Mouse (Mus musculus) midbrain, embryonic 13.5 days (tissue): ENCODE data around the gene Srebf1. TPM values are rescaled to one million over a fixed set of nuclear protein-coding genes. Genes with fewer than 3 reads are reported as not detected.

ENCODE experiments used
- ATAC-seq: fragments of 200-750 bp; cut with Nextera tagmentation; 2 replicates; pipeline ENCODE4 v1.8.0; 2017; ENCODE audit warnings: mild to moderate bottlenecking, moderate TSS enrichment, moderate library complexity
- H3K27ac ChIP-seq: fragments of 300-500 bp; sonication (generic); 2 replicates; pipeline ENCODE4 v1.5.1; 2015; ENCODE audit warnings: inconsistent platforms, mild to moderate bottlenecking, moderate library complexity
- H3K27me3 ChIP-seq: fragments of 300-500 bp; sonication (generic); 2 replicates; pipeline ENCODE4 v1.6.1; 2015; ENCODE audit warnings: mild to moderate bottlenecking, inconsistent platforms
- H3K36me3 ChIP-seq: fragments of 300-500 bp; sonication (generic); 2 replicates; pipeline ENCODE4 v1.6.1; 2015; ENCODE audit warnings: mild to moderate bottlenecking, inconsistent platforms
- H3K4me1 ChIP-seq: fragments of 300-500 bp; sonication (generic); replicated peaks from 2 replicates; pipeline ENCODE4 v1.6.1; 2015; ENCODE audit warnings: inconsistent platforms
- H3K4me2 ChIP-seq: fragments of 300-500 bp; sonication (generic); replicated peaks from 2 replicates; pipeline ENCODE4 v1.6.1; 2015; ENCODE audit warnings: moderate library complexity, mild to moderate bottlenecking, inconsistent platforms
- H3K4me3 ChIP-seq: fragments of 300-500 bp; sonication (generic); replicated peaks from 2 replicates; pipeline ENCODE4 v1.5.1; 2015; ENCODE audit warnings: mild to moderate bottlenecking, inconsistent platforms
- H3K9ac ChIP-seq: fragments of 300-500 bp; sonication (generic); replicated peaks from 2 replicates; pipeline ENCODE4 v1.6.1; 2015; ENCODE audit warnings: mild to moderate bottlenecking, inconsistent platforms
- H3K9me3 ChIP-seq: fragments of 300-500 bp; sonication (generic); 2 replicates; pipeline ENCODE4 v1.6.1; 2016; ENCODE audit warnings: mild to moderate bottlenecking, inconsistent platforms
- WGBS: fragments of 180-500 bp; shearing (Covaris S2); methylation state at CpG from one replicate; pipeline ENCODE4 v1.1.7; 2015; 5-methylcytosine and 5-hydroxymethylcytosine counted together
- polyA plus RNA-seq: library from polyadenylated mRNA; unstranded; fragments of >200 nt; fragmentation: Nextera tagmentation; extraction: Ambion mirVana; gene quantifications from 2 replicates; pipeline ENCODE4 v1.2.1, GENCODE M21; 2015

Gene Srebf1
- polyA plus RNA-seq, 1 experiment from 2014 or later, result 46.0 TPM

DNA sequence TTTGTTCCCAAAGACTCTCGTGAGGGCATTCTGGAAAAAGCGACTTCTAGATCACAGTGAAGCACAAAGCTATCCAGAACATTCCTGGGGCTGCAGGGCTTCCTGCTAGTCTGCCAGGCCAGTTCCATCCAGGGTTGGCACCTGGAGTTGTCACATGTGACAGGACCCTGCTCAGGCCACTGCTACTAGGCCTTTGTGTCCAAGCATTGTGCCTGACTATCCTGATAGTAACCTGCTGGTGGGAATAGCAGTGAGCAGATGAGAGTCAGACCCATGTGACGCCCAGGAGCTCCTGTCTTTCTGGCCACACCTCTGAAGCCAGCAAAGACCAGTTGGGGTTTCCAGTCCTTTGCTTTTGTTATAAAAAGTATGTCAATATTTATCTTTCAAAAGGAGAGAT is 50.3 kb downstream of the Srebf1 start:
- ATAC-seq, result no peak
- no peak overlapping the region for H3K27ac ChIP-seq
- H3K4me3 ChIP-seq, result no peak overlapping the region
- 83% methylated on average over 3 of the region's 3 CpGs for WGBS
- H3K36me3 ChIP-seq, result no peaks in the 10 kb centered on the region
- no peak overlapping the region for H3K9ac ChIP-seq
- H3K9me3 ChIP-seq, result no peaks in the 10 kb centered on the region
- peaks cover 84% of the 10 kb centered on the region for H3K4me1 ChIP-seq
- H3K4me2 ChIP-seq, result no peak overlapping the region
- no peaks in the 10 kb centered on the region for H3K27me3 ChIP-seq

DNA sequence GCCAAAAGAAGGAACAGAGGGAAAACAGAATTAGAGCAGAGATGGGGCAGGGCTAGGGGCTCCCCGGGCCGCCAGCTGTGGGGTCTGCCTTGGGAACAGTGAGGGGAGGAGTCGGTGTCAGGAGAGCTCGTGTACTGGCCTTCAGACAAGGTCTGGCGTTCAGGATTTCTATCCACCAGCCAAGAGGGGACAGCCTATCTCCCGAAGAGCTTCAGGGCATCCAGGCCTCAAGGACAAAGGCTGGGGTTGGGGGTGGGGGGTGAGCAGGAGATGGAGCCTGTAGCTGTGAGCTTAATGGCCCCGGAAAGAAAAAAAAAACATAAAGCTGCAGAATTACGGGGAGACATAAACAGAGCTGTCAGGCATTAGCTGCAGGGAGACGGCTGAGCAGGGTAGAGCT is 53.6 kb downstream of the Srebf1 start:
- no peak; the same call in 1 of the 2 replicates for ATAC-seq
- Histone ChIP-seq H3K9me3 (no peaks in the 10 kb centered on the region), H3K4me1 (peaks cover 85% of the 10 kb centered on the region), H3K9ac (peak overlapping the region; percentile 30; the same call in 1 of the 2 replicates), H3K27me3 (no peaks in the 10 kb centered on the region), H3K36me3 (no peaks in the 10 kb centered on the region), H3K4me2 (no peak overlapping the region), H3K4me3 (no peak overlapping the region), H3K27ac (peak overlapping the region; percentile 77)
- 19% methylated on average over 9 of the region's 9 CpGs for WGBS

DNA sequence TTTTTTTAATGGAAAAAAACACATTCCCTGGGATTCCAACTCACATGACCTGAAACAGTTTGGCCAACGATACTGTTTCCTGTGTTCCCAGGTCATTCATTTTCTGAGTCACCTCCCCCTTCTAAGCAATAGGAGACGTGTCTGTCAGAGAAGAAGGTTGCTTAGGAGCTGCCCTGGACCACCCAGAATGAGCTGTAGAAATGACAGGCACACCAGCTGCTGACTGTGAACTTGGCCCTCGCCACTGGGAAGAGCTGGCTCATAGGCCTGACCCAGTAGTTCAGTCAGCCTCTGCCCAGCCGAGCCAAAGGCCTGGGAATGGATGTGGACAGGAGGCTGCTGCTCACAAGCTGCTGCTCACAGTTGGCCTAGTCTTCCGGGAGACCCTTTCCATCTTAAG is 57.3 kb downstream of the Srebf1 start:
- Histone ChIP-seq H3K9ac (no peak overlapping the region), H3K27me3 (no peaks in the 10 kb centered on the region), H3K27ac (no peak overlapping the region), H3K9me3 (no peaks in the 10 kb centered on the region), H3K4me1 (peaks cover 96% of the 10 kb centered on the region), H3K4me3 (no peak overlapping the region), H3K36me3 (peaks cover 6% of the 10 kb centered on the region), H3K4me2 (no peak overlapping the region)
- 56% methylated on average over 5 of the region's 5 CpGs for WGBS
- ATAC-seq, result no peak

DNA sequence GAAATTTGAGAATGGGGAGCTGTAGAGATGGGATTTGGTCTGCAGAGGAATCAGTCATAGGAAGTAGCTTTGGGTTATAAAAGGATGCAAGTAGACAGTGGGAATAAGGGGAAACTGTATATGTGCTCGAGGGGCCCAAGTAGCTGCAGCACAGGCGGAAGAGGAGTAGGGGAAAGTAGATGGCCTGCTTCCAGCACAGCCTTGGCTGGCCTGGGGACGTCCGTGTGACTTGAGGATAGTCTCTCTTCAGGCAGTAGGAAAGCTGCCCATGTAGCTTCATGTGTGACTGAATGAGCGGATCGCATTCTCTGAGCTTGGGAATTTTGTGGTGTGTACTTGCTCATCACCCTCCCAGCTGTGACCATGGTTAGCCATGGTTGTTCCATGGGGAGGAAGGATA is 57.9 kb downstream of the Srebf1 start:
- Histone ChIP-seq H3K9ac (no peak overlapping the region), H3K27me3 (no peaks in the 10 kb centered on the region), H3K4me2 (no peak overlapping the region), H3K9me3 (no peaks in the 10 kb centered on the region), H3K4me3 (no peak overlapping the region), H3K27ac (no peak overlapping the region), H3K36me3 (peaks cover 9% of the 10 kb centered on the region), H3K4me1 (peaks cover 96% of the 10 kb centered on the region)
- 88% methylated on average over 6 of the region's 6 CpGs for WGBS
- no peak for ATAC-seq

GRCm38 (mm10) chr11:60163362-60163761 is 59.0 kb downstream of the Srebf1 start:
- Histone ChIP-seq H3K9me3 (no peaks in the 10 kb centered on the region), H3K27me3 (no peaks in the 10 kb centered on the region), H3K36me3 (peaks cover 9% of the 10 kb centered on the region), H3K9ac (no peak overlapping the region), H3K27ac (no peak overlapping the region), H3K4me1 (peaks cover 95% of the 10 kb centered on the region), H3K4me3 (no peak overlapping the region), H3K4me2 (no peak overlapping the region)
- ATAC-seq, result no peak
- 96% methylated on average over 4 of the region's 4 CpGs for WGBS

- Histone ChIP-seq H3K9ac (no peak overlapping the region), H3K4me2 (no peak overlapping the region), H3K27me3 (no peaks in the 10 kb centered on the region), H3K4me3 (no peak overlapping the region), H3K4me1 (peaks cover 93% of the 10 kb centered on the region), H3K27ac (peak overlapping the region; percentile 81), H3K9me3 (no peaks in the 10 kb centered on the region), H3K36me3 (peaks cover 9% of the 10 kb centered on the region)
- 92% methylated on average over 1 of the region's 1 CpGs for WGBS
- no peak for ATAC-seq
Observed at GRCm38 (mm10) chr11:60162547-60162946, 59.8 kb downstream of the Srebf1 start.

- no peaks in the 10 kb centered on the region for H3K9me3 ChIP-seq
- peak overlapping the region; percentile 20; the same call in 1 of the 2 replicates for H3K4me2 ChIP-seq
- H3K4me3 ChIP-seq, result no peak overlapping the region
- peak overlapping the region; percentile 36; the same call in 1 of the 2 replicates for H3K9ac ChIP-seq
- H3K36me3 ChIP-seq, result peaks cover 9% of the 10 kb centered on the region
- peak overlapping the region; percentile 81 for H3K27ac ChIP-seq
- 36% methylated on average over 9 of the region's 9 CpGs for WGBS
- ATAC-seq, result peak; percentile 57; the same call in 1 of the 2 replicates
- H3K27me3 ChIP-seq, result no peaks in the 10 kb centered on the region
- peaks cover 80% of the 10 kb centered on the region for H3K4me1 ChIP-seq
Observed at GRCm38 (mm10) chr11:60161146-60161874, 61.1 kb downstream of the Srebf1 start.

- Histone ChIP-seq H3K4me3 (no peak overlapping the region), H3K4me2 (no peak overlapping the region; the same call in 1 of the 2 replicates), H3K9me3 (no peaks in the 10 kb centered on the region), H3K36me3 (peaks cover 9% of the 10 kb centered on the region), H3K27me3 (no peaks in the 10 kb centered on the region), H3K4me1 (peaks cover 80% of the 10 kb centered on the region), H3K27ac (peak overlapping the region; percentile 81), H3K9ac (peak overlapping the region; percentile 36; the same call in 1 of the 2 replicates)
- 66% methylated on average over 3 of the region's 3 CpGs for WGBS
- ATAC-seq, result no peak
Observed at GRCm38 (mm10) chr11:60160454-60161114, 61.8 kb downstream of the Srebf1 start.

DNA sequence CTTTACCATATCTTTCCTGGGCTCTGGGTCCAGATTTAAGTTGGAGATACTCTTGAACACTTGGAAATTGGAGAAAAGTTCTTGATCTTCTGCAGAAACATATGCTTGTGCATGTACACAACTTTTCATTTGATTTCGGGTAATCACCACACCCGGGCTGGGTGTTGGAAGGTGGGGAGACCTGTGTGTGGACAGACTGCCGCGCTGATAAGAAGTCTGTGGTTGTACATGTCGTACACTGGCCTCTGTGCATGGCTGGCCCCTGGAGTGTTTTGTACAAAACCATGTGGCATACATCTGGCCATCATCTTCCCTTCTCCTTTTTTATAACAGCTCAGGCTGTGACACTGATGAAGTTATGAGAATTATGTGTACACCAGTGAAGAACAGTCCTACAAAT is 62.4 kb downstream of the Srebf1 start:
- no peaks in the 10 kb centered on the region for H3K27me3 ChIP-seq
- no peak overlapping the region for H3K4me2 ChIP-seq
- H3K9me3 ChIP-seq, result no peaks in the 10 kb centered on the region
- no peak overlapping the region for H3K9ac ChIP-seq
- H3K4me3 ChIP-seq, result no peak overlapping the region
- H3K27ac ChIP-seq, result peak overlapping the region; percentile 81; the same call in 1 of the 2 replicates
- H3K36me3 ChIP-seq, result peaks cover 9% of the 10 kb centered on the region
- H3K4me1 ChIP-seq, result peaks cover 84% of the 10 kb centered on the region
- WGBS, result 93% methylated on average over 5 of the region's 5 CpGs
- no peak for ATAC-seq

- no peak for ATAC-seq
- H3K4me1 ChIP-seq, result peaks cover 84% of the 10 kb centered on the region
Observed at GRCm38 (mm10) chr11:60158271-60158670, 64.1 kb downstream of the Srebf1 start.

GRCm38 (mm10) chr11:60155690-60156089 is 66.7 kb downstream of the Srebf1 start:
- H3K36me3 ChIP-seq, result peaks cover 15% of the 10 kb centered on the region
- 24% methylated on average over 5 of the region's 5 CpGs for WGBS
- peaks cover 63% of the 10 kb centered on the region for H3K4me1 ChIP-seq
- H3K9ac ChIP-seq, result peak overlapping the region; percentile 40
- no peak overlapping the region for H3K4me2 ChIP-seq
- H3K27me3 ChIP-seq, result no peaks in the 10 kb centered on the region
- ATAC-seq, result peak; percentile 75
- H3K9me3 ChIP-seq, result no peaks in the 10 kb centered on the region
- H3K27ac ChIP-seq, result peak overlapping the region; percentile 90
- no peak overlapping the region for H3K4me3 ChIP-seq

More at GRCm38 (mm10) chr11:60158271-60158670, 64.1 kb downstream of the Srebf1 start:
- Histone ChIP-seq H3K27me3 (no peaks in the 10 kb centered on the region), H3K9ac (no peak overlapping the region), H3K4me3 (no peak overlapping the region), H3K9me3 (no peaks in the 10 kb centered on the region), H3K27ac (0 out of 2 replicates have a peak overlapping the region, but pooled peaks have one; percentile 19), H3K4me2 (no peak overlapping the region), H3K36me3 (peaks cover 9% of the 10 kb centered on the region)
- WGBS, result 87% methylated on average over 4 of the region's 4 CpGs

GRCm38 (mm10) chr11:60153936-60154335 is 68.4 kb downstream of the Srebf1 start:
- Histone ChIP-seq H3K27me3 (no peaks in the 10 kb centered on the region), H3K4me2 (no peak overlapping the region), H3K4me3 (no peak overlapping the region), H3K4me1 (peaks cover 63% of the 10 kb centered on the region), H3K9me3 (no peaks in the 10 kb centered on the region), H3K36me3 (peaks cover 13% of the 10 kb centered on the region), H3K27ac (no peak overlapping the region), H3K9ac (no peak overlapping the region)
- no peak for ATAC-seq
- WGBS, result 82% methylated on average over 3 of the region's 3 CpGs
